Mouse (Mus musculus): Measurements from ENCODE around the gene Prss57. TPM values are rescaled to one million over a fixed set of nuclear protein-coding genes. Genes with fewer than 3 reads are reported as not detected.
A peak's percentile ranks its signal among the peaks of the same experiment; 100 is the strongest.

The Prss57 gene
- polyA plus RNA-seq, 1 experiment from 2014 or later: 0.49 TPM

- Histone ChIP-seq H3K36me3 (peaks cover 78% of the 10 kb centered on the region), H3K9ac (no peak overlapping the region), H3K4me2 (no peak overlapping the region), H3K27me3 (peaks cover 9% of the 10 kb centered on the region; the same call in 1 of the 2 replicates), H3K4me3 (no peak overlapping the region), H3K9me3 (replicated peaks) (peaks cover 23% of the 10 kb centered on the region; the same call in 1 of the 2 replicates), H3K4me1 (replicated peaks) (0 out of 2 replicates have a peak, but pooled peaks cover 7% of the 10 kb centered on the region), H3K27ac (no peak overlapping the region)
- no peak for ATAC-seq (replicated peaks; ENCODE audit: insufficient number of reproducible peaks, insufficient read depth, low FRiP score, low read depth)
- WGBS: 88% methylated on average over 14 of the region's 14 CpGs
Measured at GRCm38 (mm10) chr10:79736706-79737105, 54.1 kb downstream of the Prss57 start.

- H3K9me3 ChIP-seq (replicated peaks): peaks cover 23% of the 10 kb centered on the region; the same call in 1 of the 2 replicates
- H3K4me1 ChIP-seq (replicated peaks): 0 out of 2 replicates have a peak, but pooled peaks cover 7% of the 10 kb centered on the region
- H3K27ac ChIP-seq: no peak overlapping the region
- WGBS: 35% methylated on average over 39 of the region's 52 CpGs
- H3K27me3 ChIP-seq: peaks cover 9% of the 10 kb centered on the region; the same call in 1 of the 2 replicates
- peak overlapping the region; percentile 31 for H3K4me2 ChIP-seq
- ATAC-seq (replicated peaks; ENCODE audit: insufficient number of reproducible peaks, insufficient read depth, low FRiP score, low read depth): no peak
- H3K4me3 ChIP-seq: peak overlapping the region; percentile 5; the same call in 1 of the 2 replicates
- H3K36me3 ChIP-seq: peaks cover 65% of the 10 kb centered on the region
- no peak overlapping the region for H3K9ac ChIP-seq
Measured at GRCm38 (mm10) chr10:79735361-79735760, 55.4 kb downstream of the Prss57 start.

GRCm38 (mm10) chr10:79733847-79734246 is 56.9 kb downstream of the Prss57 start:
- Histone ChIP-seq H3K4me1 (replicated peaks) (peaks cover 15% of the 10 kb centered on the region), H3K9me3 (replicated peaks) (peaks cover 9% of the 10 kb centered on the region; the same call in 1 of the 2 replicates), H3K36me3 (peaks cover 50% of the 10 kb centered on the region), H3K4me3 (no peak overlapping the region), H3K9ac (no peak overlapping the region), H3K27me3 (peaks cover 12% of the 10 kb centered on the region), H3K27ac (no peak overlapping the region), H3K4me2 (no peak overlapping the region)
- no peak for ATAC-seq (replicated peaks; ENCODE audit: insufficient number of reproducible peaks, insufficient read depth, low FRiP score, low read depth)
- 82% methylated on average over 15 of the region's 15 CpGs for WGBS

- H3K4me1 ChIP-seq (replicated peaks): peaks cover 15% of the 10 kb centered on the region
- H3K27ac ChIP-seq: no peak overlapping the region
- no peak for ATAC-seq (replicated peaks; ENCODE audit: insufficient number of reproducible peaks, insufficient read depth, low FRiP score, low read depth)
- 0 out of 2 replicates have a peak, but pooled peaks cover 3% of the 10 kb centered on the region for H3K9me3 ChIP-seq (replicated peaks)
- H3K36me3 ChIP-seq: peaks cover 36% of the 10 kb centered on the region
- no peak overlapping the region for H3K9ac ChIP-seq
- WGBS: 100% methylated on average over 1 of the region's 1 CpGs
- H3K27me3 ChIP-seq: peaks cover 17% of the 10 kb centered on the region
- no peak overlapping the region for H3K4me2 ChIP-seq
- H3K4me3 ChIP-seq: no peak overlapping the region
Measured at GRCm38 (mm10) chr10:79732500-79732899, 58.3 kb downstream of the Prss57 start.

Other genes with a start within 250 kb of the Prss57 start
- gene Mier2, start 235.8 kb downstream of the Prss57 start, polyA plus RNA-seq (2015; fragmentation: Nextera tagmentation; extraction: Ambion mirVana): 21.7 and 32.9 TPM in 2 replicates
- not detected in 2 replicates for gene Theg, start 203.6 kb downstream of the Prss57 start, polyA plus RNA-seq (2015; fragmentation: Nextera tagmentation; extraction: Ambion mirVana)
- gene C2cd4c, start 176.9 kb downstream of the Prss57 start, polyA plus RNA-seq (2015; fragmentation: Nextera tagmentation; extraction: Ambion mirVana): not detected in 2 replicates
- gene Shc2, start 153.0 kb downstream of the Prss57 start, polyA plus RNA-seq (2015; fragmentation: Nextera tagmentation; extraction: Ambion mirVana): 2.0 and 3.9 TPM in 2 replicates
- not detected in 2 replicates for gene Odf3l2, start 145.2 kb downstream of the Prss57 start, polyA plus RNA-seq (2015; fragmentation: Nextera tagmentation; extraction: Ambion mirVana)
- 1.4 and 1.9 TPM in 2 replicates for gene Madcam1, start 126.4 kb downstream of the Prss57 start, polyA plus RNA-seq (2015; fragmentation: Nextera tagmentation; extraction: Ambion mirVana)
- 39.5 and 46.8 TPM in 2 replicates for gene Tpgs1, start 121.6 kb downstream of the Prss57 start, polyA plus RNA-seq (2015; fragmentation: Nextera tagmentation; extraction: Ambion mirVana)
- gene Cdc34, start 108.8 kb downstream of the Prss57 start, polyA plus RNA-seq (2015; fragmentation: Nextera tagmentation; extraction: Ambion mirVana): 86.7 and 98.4 TPM in 2 replicates
- 1.1 TPM in 2 replicates for gene Gzmm, start 101.9 kb downstream of the Prss57 start, polyA plus RNA-seq (2015; fragmentation: Nextera tagmentation; extraction: Ambion mirVana)
- gene Bsg, start 86.5 kb downstream of the Prss57 start, polyA plus RNA-seq (2015; fragmentation: Nextera tagmentation; extraction: Ambion mirVana): 998 and 1,017 TPM in 2 replicates
- gene Hcn2, start 74.3 kb downstream of the Prss57 start, polyA plus RNA-seq (2015; fragmentation: Nextera tagmentation; extraction: Ambion mirVana): 0.08 and 0.09 TPM in 2 replicates
- gene Polrmt, start 44.4 kb downstream of the Prss57 start, polyA plus RNA-seq (2015; fragmentation: Nextera tagmentation; extraction: Ambion mirVana): 30.0 and 36.5 TPM in 2 replicates
- 0.06 and 0.16 TPM in 2 replicates for gene Fgf22, start 35.9 kb downstream of the Prss57 start, polyA plus RNA-seq (2015; fragmentation: Nextera tagmentation; extraction: Ambion mirVana)
- 54.0 and 65.5 TPM in 2 replicates for gene Rnf126, start 24.0 kb downstream of the Prss57 start, polyA plus RNA-seq (2015; fragmentation: Nextera tagmentation; extraction: Ambion mirVana)
- gene Fstl3, start 13.7 kb downstream of the Prss57 start, polyA plus RNA-seq (2015; fragmentation: Nextera tagmentation; extraction: Ambion mirVana): 29.0 and 30.9 TPM in 2 replicates
- gene Palm, start 2.6 kb upstream of the Prss57 start, polyA plus RNA-seq (2015; fragmentation: Nextera tagmentation; extraction: Ambion mirVana): 57.8 and 73.1 TPM in 2 replicates
- 0.81 and 1.3 TPM in 2 replicates for gene Misp, start 30.0 kb upstream of the Prss57 start, polyA plus RNA-seq (2015; fragmentation: Nextera tagmentation; extraction: Ambion mirVana)
- gene Ptbp1, start 63.5 kb upstream of the Prss57 start, polyA plus RNA-seq (2015; fragmentation: Nextera tagmentation; extraction: Ambion mirVana): 89.6 and 162 TPM in 2 replicates
- gene Prtn3, start 83.5 kb upstream of the Prss57 start, polyA plus RNA-seq (2015; fragmentation: Nextera tagmentation; extraction: Ambion mirVana): 1.1 and 3.0 TPM in 2 replicates
- 8.6 and 15.3 TPM in 2 replicates for gene Plppr3, start 83.7 kb upstream of the Prss57 start, polyA plus RNA-seq (2015; fragmentation: Nextera tagmentation; extraction: Ambion mirVana)
- gene Elane, start 95.3 kb upstream of the Prss57 start, polyA plus RNA-seq (2015; fragmentation: Nextera tagmentation; extraction: Ambion mirVana): 0.25 and 2.0 TPM in 2 replicates
- not detected in 2 replicates for gene Cfd, start 99.9 kb upstream of the Prss57 start, polyA plus RNA-seq (2015; fragmentation: Nextera tagmentation; extraction: Ambion mirVana)
- gene Med16, start 118.0 kb upstream of the Prss57 start, polyA plus RNA-seq (2015; fragmentation: Nextera tagmentation; extraction: Ambion mirVana): 34.8 and 45.7 TPM in 2 replicates
- 15.7 TPM in 1 of 2 replicates, not detected in the other for gene Gm26602, start 119.9 kb upstream of the Prss57 start, polyA plus RNA-seq (2015; fragmentation: Nextera tagmentation; extraction: Ambion mirVana)
- 0.34 and 0.51 TPM in 2 replicates for gene Kiss1r, start 126.0 kb upstream of the Prss57 start, polyA plus RNA-seq (2015; fragmentation: Nextera tagmentation; extraction: Ambion mirVana)
- gene R3hdm4, start 130.2 kb upstream of the Prss57 start, polyA plus RNA-seq (2015; fragmentation: Nextera tagmentation; extraction: Ambion mirVana): 95.2 and 118 TPM in 2 replicates
- 2.1 and 3.7 TPM in 2 replicates for gene Arid3a, start 136.1 kb upstream of the Prss57 start, polyA plus RNA-seq (2015; fragmentation: Nextera tagmentation; extraction: Ambion mirVana)
- 56.7 and 66.6 TPM in 2 replicates for gene Wdr18, start 169.2 kb upstream of the Prss57 start, polyA plus RNA-seq (2015; fragmentation: Nextera tagmentation; extraction: Ambion mirVana)
- gene Grin3b, start 179.8 kb upstream of the Prss57 start, polyA plus RNA-seq (2015; fragmentation: Nextera tagmentation; extraction: Ambion mirVana): 0.24 and 0.28 TPM in 2 replicates
- gene Tmem259, start 193.4 kb upstream of the Prss57 start, polyA plus RNA-seq (2015; fragmentation: Nextera tagmentation; extraction: Ambion mirVana): 16.2 and 19.6 TPM in 2 replicates
- 208 and 243 TPM in 2 replicates for gene Cnn2, start 197.6 kb upstream of the Prss57 start, polyA plus RNA-seq (2015; fragmentation: Nextera tagmentation; extraction: Ambion mirVana)
- 2.1 and 3.9 TPM in 2 replicates for gene Abca7, start 205.5 kb upstream of the Prss57 start, polyA plus RNA-seq (2015; fragmentation: Nextera tagmentation; extraction: Ambion mirVana)
- 4.7 and 14.4 TPM in 2 replicates for gene Arhgap45, start 225.7 kb upstream of the Prss57 start, polyA plus RNA-seq (2015; fragmentation: Nextera tagmentation; extraction: Ambion mirVana)
- gene Polr2e, start 248.8 kb upstream of the Prss57 start, polyA plus RNA-seq (2015; fragmentation: Nextera tagmentation; extraction: Ambion mirVana): 115 and 136 TPM in 2 replicates

Data from heart, embryonic 15.5 days (tissue).